Mouse (Mus musculus) adrenal gland, adult 18-20 months (tissue): ENCODE measurements at regions not wholly inside any gene's neighbourhood (a gene's known extent, or its start where the extent isn't known, plus 50 kb on each side); places are given as distances from the start of the nearest gene placed in this dataset.

Experiments used
- DNase-seq, 2 experiments: peaks; one replicate each; pipeline ENCODE4 v3.0.0; 2021 to 2022; ENCODE audit warnings: low spot score in 2 of 2

- no peak for DNase-seq
Observed at GRCm38 (mm10) chr13:84345791-84346511, 123.9 kb downstream of the Tmem161b start.

GRCm38 (mm10) chr13:84346569-84346968 is 124.5 kb downstream of the Tmem161b start:
- DNase-seq, result no peak

- no peak for DNase-seq
Observed at GRCm38 (mm10) chr13:84347181-84347913, 125.3 kb downstream of the Tmem161b start.

GRCm38 (mm10) chr13:84347914-84348700 is 126.0 kb downstream of the Tmem161b start:
- DNase-seq, result peak; percentile 81 to 85

- no peak for DNase-seq
Observed at GRCm38 (mm10) chr13:84348701-84348975, 126.5 kb downstream of the Tmem161b start.

- DNase-seq, result peak in 1 of 2 experiments; percentile 3
Observed at GRCm38 (mm10) chr13:84349001-84349720, 127.1 kb downstream of the Tmem161b start.

GRCm38 (mm10) chr13:84349721-84350040 is 127.6 kb downstream of the Tmem161b start:
- no peak for DNase-seq

GRCm38 (mm10) chr13:84350791-84351190 is 128.7 kb downstream of the Tmem161b start:
- no peak for DNase-seq

- no peak for DNase-seq
Observed at GRCm38 (mm10) chr13:84356455-84356854, 134.4 kb downstream of the Tmem161b start.

GRCm38 (mm10) chr13:84360536-84360935 is 138.4 kb downstream of the Tmem161b start:
- no peak for DNase-seq

GRCm38 (mm10) chr13:84364069-84364468 is 142.0 kb downstream of the Tmem161b start:
- no peak for DNase-seq

- no peak for DNase-seq
Observed at GRCm38 (mm10) chr13:84365503-84365902, 143.4 kb downstream of the Tmem161b start.

- no peak for DNase-seq
Observed at GRCm38 (mm10) chr13:84366017-84366416, 143.9 kb downstream of the Tmem161b start.

GRCm38 (mm10) chr13:84366839-84367238 is 144.7 kb downstream of the Tmem161b start:
- no peak for DNase-seq

- DNase-seq, result no peak
Observed at GRCm38 (mm10) chr13:84368225-84368624, 146.1 kb downstream of the Tmem161b start.

GRCm38 (mm10) chr13:84374711-84375257 is 152.7 kb downstream of the Tmem161b start:
- DNase-seq, result no peak

GRCm38 (mm10) chr13:84375941-84376340 is 153.8 kb downstream of the Tmem161b start:
- DNase-seq, result no peak

GRCm38 (mm10) chr13:84378553-84379332 is 156.6 kb downstream of the Tmem161b start:
- DNase-seq, result no peak

GRCm38 (mm10) chr13:84391554-84391953 is 169.5 kb downstream of the Tmem161b start:
- DNase-seq, result no peak
